Mouse (Mus musculus) testis, postnatal 10 days (tissue): Measurements from ENCODE around the gene Pigz.
"Not testable (repeated sequence)": the region's sequence is repeated elsewhere in the genome, so short reads cannot be mapped to it uniquely, and the experiment has no call there.

ENCODE experiments used
- DNase-seq: peaks from one replicate; pipeline ENCODE4 v3.0.0; 2021; ENCODE audit warnings: low spot score

Gene Pigz

GRCm38 (mm10) chr16:31932255-31932654 lies 1.4 kb upstream of the Pigz start:
- DNase-seq: no peak

GRCm38 (mm10) chr16:31932840-31933697 lies 582 bp upstream of the Pigz start:
- DNase-seq: peak; percentile 89

- DNase-seq: no peak
Measured at GRCm38 (mm10) chr16:31934550-31935010, 929 bp downstream of the Pigz start.

GRCm38 (mm10) chr16:31935091-31935979 lies 1.7 kb downstream of the Pigz start:
- DNase-seq: no peak

DNA sequence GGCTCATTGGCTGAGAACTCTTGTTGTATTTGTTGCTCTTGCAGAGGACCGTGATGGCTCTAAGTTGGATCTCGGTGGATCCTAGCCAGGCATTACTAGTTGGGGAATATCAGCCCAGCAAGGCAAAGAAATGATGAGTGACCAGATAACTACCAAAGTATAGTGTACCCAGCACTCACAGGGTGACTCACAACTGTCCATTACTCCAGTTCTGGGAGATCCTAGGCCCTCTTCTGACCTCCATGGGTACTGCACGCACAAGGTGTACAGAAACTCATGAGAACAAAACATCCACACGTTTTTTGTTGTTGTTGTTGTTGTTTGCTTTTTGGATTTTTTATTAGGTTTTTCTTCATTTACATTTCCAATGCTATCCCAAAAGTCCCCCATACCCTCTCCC lies 2.9 kb downstream of the Pigz start:
- no peak for DNase-seq

GRCm38 (mm10) chr16:31938856-31939255 lies 5.2 kb downstream of the Pigz start:
- no peak for DNase-seq

DNA sequence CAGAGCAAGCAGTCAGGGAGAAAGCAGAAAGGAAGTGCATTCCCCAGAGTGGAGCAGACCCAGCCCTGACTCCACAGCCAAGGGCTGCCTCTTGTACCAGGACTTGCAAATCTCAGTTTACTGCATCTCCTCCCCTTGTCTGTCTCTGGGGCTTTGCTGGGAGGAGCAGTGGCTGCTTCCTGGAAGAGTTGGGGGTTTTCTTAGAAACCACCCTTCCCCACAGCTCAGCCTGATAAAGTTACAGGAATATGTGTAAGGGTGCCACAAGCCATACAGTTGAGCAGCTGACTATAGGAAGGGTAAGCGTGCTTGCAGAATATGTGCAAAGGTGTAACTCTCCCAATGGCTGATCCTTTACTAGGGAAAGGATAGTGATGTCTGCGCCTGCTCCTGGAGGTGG lies 6.9 kb downstream of the Pigz start:
- DNase-seq: no peak

GRCm38 (mm10) chr16:31943980-31944379 lies 10.3 kb downstream of the Pigz start:
- DNase-seq: peak; percentile 90

DNA sequence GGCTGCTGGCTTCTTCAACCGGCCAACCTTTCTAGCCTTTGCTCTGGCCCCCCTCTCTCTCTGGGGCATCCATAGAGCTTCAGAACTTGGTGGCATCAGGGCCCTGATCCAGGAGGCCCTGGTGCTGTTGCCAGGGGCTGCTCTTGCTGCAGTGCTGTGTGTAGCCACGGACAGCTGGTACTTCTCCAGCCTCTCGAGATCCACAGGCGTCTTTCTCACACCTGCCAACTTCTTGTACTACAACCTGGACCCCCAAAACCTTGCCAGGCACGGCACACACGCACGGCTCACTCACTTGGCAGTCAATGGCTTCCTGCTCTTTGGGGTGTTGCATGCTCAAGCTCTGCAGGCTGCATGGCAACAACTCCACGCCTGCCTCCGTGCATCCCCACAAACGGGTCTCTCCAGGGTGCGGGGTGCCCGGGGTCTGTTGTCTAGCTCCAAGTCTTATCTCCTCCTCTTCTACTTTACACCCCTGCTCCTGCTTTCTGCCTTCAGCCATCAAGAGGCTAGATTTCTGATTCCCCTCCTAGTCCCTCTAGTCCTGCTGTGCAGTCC lies 11.1 kb downstream of the Pigz start:
- no peak for DNase-seq

GRCm38 (mm10) chr16:31945372-31945771 lies 11.7 kb downstream of the Pigz start:
- no peak for DNase-seq

DNA sequence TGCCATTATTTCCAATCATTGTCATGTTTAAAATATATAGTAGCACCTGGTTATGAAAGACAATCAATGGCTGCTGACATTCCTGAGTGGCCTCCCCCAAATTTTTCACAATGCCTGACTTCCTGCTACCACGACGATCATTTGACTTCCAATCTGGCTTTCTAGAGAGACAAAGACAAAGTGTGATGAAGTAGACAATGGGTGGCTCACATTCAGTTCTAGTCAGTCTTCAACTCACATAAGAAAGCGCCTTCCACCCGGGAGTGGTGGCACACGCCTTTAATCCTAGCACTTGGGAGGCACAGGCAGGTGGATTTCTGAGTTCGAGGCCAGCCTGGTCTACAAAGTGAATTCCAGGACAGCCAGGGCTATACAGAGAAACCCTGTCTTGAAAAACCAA lies 12.3 kb downstream of the Pigz start:
- DNase-seq: not testable (repeated sequence)

DNA sequence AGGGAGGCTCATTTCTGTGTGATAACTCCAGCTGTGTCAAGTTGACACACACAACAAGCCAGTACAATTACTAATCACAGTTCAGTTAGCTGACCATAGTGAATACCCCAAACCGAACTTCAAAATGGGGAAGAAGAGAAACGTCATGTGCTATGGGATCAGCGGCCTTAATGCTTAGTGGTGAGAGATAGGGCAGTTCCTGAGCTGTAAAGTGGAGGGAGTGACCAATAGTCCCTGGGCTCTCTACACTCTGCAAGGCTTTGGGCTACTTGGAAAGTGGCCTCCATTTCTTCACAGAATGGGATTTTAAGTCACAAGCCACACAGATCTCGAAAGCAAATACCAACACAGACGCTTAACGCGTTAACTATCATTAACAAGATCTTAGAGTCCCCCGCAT lies 13.7 kb downstream of the Pigz start:
- DNase-seq: no peak

GRCm38 (mm10) chr16:31947901-31948316 lies 14.3 kb downstream of the Pigz start:
- DNase-seq: no peak

- DNase-seq: peak; percentile 98
Measured at GRCm38 (mm10) chr16:31948345-31948774, 14.7 kb downstream of the Pigz start, which contains the start of the genes 0610012G03Rik and Ncbp2. Gene 0610012G03Rik (minus strand): TSS chr16:31948494. Gene Ncbp2 (plus strand): TSS chr16:31948513.

GRCm38 (mm10) chr16:31963224-31963623 lies 29.6 kb downstream of the Pigz start:
- no peak for DNase-seq

DNA sequence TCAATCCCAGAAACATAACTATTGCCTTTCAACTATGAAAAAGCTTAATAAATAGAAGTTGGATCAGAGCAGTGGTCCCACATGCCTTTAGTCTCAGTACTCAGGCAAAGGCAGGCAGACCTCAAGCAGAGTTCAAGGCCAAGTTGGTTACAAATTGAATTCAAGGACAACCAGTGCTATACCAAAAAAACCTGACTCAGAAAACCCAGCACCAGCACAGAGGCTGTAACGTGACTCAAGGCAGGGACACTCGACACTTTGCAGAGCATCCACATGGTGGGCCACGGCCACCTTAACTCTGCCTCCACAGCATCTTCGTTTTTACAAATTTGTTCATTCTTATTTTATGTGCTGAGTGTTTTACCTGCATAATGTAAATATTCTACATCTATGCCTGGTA lies 41.6 kb downstream of the Pigz start:
- DNase-seq: no peak

GRCm38 (mm10) chr16:31979501-31979900 lies 45.9 kb downstream of the Pigz start:
- no peak for DNase-seq

DNA sequence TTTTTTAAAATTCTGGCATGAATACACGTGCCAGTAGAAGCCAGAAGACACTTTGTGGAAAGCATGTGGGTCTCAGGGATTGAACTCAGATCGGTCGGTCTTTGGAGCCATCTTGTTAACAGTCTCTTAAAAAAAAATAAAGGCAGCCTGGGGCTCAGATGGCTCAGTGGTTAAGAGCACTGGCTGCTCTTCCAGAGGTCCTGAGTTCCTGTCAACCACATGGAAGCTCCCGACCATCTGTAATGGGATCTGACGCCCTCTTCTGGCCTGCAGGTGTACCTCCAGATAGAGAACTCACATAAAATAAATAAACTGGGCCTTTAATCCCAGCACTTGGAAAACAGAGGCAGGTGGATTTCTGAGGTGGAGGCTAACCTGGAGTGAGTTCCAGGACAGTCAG lies 47.3 kb downstream of the Pigz start:
- no peak for DNase-seq

GRCm38 (mm10) chr16:31992039-31992438 lies 58.4 kb downstream of the Pigz start:
- DNase-seq: no peak

DNA sequence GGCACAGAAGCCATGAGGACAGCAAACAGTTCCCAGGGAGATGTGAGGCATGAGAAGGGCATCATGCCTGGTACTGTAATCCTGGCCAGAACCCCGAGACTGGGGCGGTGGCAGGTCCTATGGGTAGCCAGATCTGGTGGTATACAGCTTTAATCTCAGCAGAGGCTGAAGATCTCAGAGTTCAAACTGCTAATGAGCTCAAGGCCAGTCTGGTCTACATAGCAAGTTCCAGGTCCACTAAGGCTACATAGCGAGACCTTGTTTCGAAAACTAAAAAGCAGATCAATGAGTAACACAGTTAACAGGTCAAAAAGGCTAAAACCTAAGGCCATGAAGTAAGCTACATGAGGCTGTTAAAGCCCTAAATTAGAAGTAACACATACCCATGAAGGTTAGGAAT lies 59.5 kb downstream of the Pigz start:
- DNase-seq: no peak

DNA sequence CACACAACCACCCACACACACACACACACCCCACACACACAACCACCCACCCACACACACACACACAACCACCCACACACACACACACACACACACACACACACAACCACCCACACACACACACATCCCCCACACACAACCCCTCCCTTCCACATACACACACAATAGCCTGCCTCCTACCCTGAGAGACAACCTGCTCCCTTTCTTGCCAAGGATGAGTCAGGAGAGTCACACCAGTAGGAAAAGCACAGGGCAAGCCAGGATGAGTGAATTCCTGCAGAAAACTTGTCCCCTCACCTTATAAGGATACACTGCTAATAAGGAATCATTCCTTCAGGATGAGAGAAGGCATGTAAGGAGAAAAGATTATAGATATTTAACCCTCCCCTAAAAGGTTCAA lies 60.3 kb downstream of the Pigz start:
- DNase-seq: no peak
